12 mouse cellular contexts compared by ENCODE assay signal in genomic region chr7:132572738-132573137, GRCm38 (mm10). TPM values are rescaled to one million over a fixed set of nuclear protein-coding genes. Genes with fewer than 3 reads are reported as not detected.
DNase-seq lines count a peak whose midpoint lies in the region; ATAC-seq and TF ChIP-seq lines count a peak whose summit lies in the region.
"Had no signal": no experiment of that assay in that cellular context is flagged by ENCODE, and none has a peak within 500 bp of the region (broad histone marks: within the 10 kb centered on the region; RNA-seq: fewer than 3 reads in every experiment).

No protein-coding gene starts in this region.

- DNase-seq in heart, postnatal 10 days = no peak
- peak; percentile 40 for DNase-seq in MEL (ENCODE audit: low read depth, low spot score)
- no peak for DNase-seq in thymus, postnatal 25 days
- no peak for DNase-seq in adrenal gland, postnatal 4 days (ENCODE audit: low spot score in 2 of 2)
- DNase-seq: cerebellum, adult 8-10 months; kidney, adult 8-10 months; left cerebral cortex, postnatal 4 days had no signal

- H3K27ac ChIP-seq in heart, embryonic 14.5 days (replicated peaks in 1 of 2; ENCODE audit: control insufficient read depth in 1 of 2, insufficient read depth in 1 of 2, low read depth in 2 of 2, low read length in 2 of 2) = peak overlapping the region in 1 of 2 experiments; percentile 34; a peak in 1 of 4 replicates
- no peak overlapping the region; the same call in 1 of the 2 replicates for H3K27ac ChIP-seq in MEL (ENCODE audit: control insufficient read depth, low read depth, low read length)
- H3K27ac ChIP-seq in forebrain, embryonic 12.5 days = peak overlapping the region; percentile 60; the same call in 1 of the 2 replicates
- no peak overlapping the region for H3K27ac ChIP-seq in intestine, postnatal 0 days (ENCODE audit: low read depth, low read length)

- peaks cover 42% of the 10 kb centered on the region for H3K79me2 ChIP-seq in MEL (ENCODE audit: control insufficient read depth, insufficient read depth, low read length, poor library complexity)

- intact Hi-C loops in heart, postnatal 10 days (cut with DNase I) = loop anchor here (10.0 kb wide), 1 partner anchor 242 kb away; the partner anchor contains the start of gene Fam53b

- H3K4me3 ChIP-seq in heart, embryonic 14.5 days (ENCODE audit: control insufficient read depth in 1 of 2, insufficient read depth in 1 of 2, low read depth in 1 of 2, low read length in 2 of 2) = no peak overlapping the region
- no peak overlapping the region; a peak in 1 of 4 replicates for H3K4me3 ChIP-seq in MEL (ENCODE audit: control insufficient read depth in 1 of 2, insufficient read depth in 1 of 2, low read depth in 2 of 2, low read length in 2 of 2)
- no peak overlapping the region for H3K4me3 ChIP-seq in forebrain, embryonic 12.5 days (replicated peaks)
- H3K4me3 ChIP-seq in intestine, postnatal 0 days (ENCODE audit: low read depth, low read length) = peak overlapping the region; percentile 66

- H3K27me3 ChIP-seq in heart, embryonic 14.5 days (ENCODE audit: control insufficient read depth, insufficient read depth, low read length) = no peaks in the 10 kb centered on the region
- no peaks in the 10 kb centered on the region for H3K27me3 ChIP-seq in MEL (ENCODE audit: control insufficient read depth in 1 of 2, insufficient read depth in 2 of 2, low read length in 2 of 2)
- peaks cover 4% of the 10 kb centered on the region; the same call in 1 of the 2 replicates for H3K27me3 ChIP-seq in forebrain, embryonic 12.5 days
- H3K27me3 ChIP-seq in intestine, postnatal 0 days (replicated peaks; ENCODE audit: control insufficient read depth, insufficient read depth, low read length) = no peaks in the 10 kb centered on the region

- WGBS in heart, embryonic 14.5 days = 65% methylated on average over 3 of the region's 3 CpGs
- WGBS in forebrain, embryonic 12.5 days = 73% methylated on average over 3 of the region's 3 CpGs
- 33% methylated on average over 3 of the region's 3 CpGs for WGBS in intestine, postnatal 0 days

- peak; percentile 29 to 34; a peak in 1 of 4 replicates for TF ChIP-seq EP300 in MEL (IDR thresholded peaks at IDR 0.05; ENCODE audit: low read depth in 1 of 2, low read length in 2 of 2)

- H3K9me3 ChIP-seq in heart, embryonic 14.5 days (ENCODE audit: control insufficient read depth, low read length) = no peaks in the 10 kb centered on the region
- H3K9me3 ChIP-seq in MEL (replicated peaks; ENCODE audit: insufficient read depth, low read length) = no peaks in the 10 kb centered on the region
- no peaks in the 10 kb centered on the region for H3K9me3 ChIP-seq in forebrain, embryonic 12.5 days
- no peaks in the 10 kb centered on the region for H3K9me3 ChIP-seq in intestine, postnatal 0 days (ENCODE audit: control insufficient read depth)

- peaks cover 11 to 46% of the 10 kb centered on the region in 2 experiments for H3K4me1 ChIP-seq in heart, embryonic 14.5 days (ENCODE audit: control insufficient read depth in 2 of 2, insufficient read depth in 2 of 2, low read length in 2 of 2)
- peaks cover 33 to 42% of the 10 kb centered on the region in 2 experiments for H3K4me1 ChIP-seq in MEL (ENCODE audit: control insufficient read depth in 1 of 2, insufficient read depth in 2 of 2, low read length in 2 of 2)
- H3K4me1 ChIP-seq in forebrain, embryonic 12.5 days = peaks cover 26% of the 10 kb centered on the region
- H3K4me1 ChIP-seq in intestine, postnatal 0 days (replicated peaks; ENCODE audit: control insufficient read depth, insufficient read depth, low read length) = 0 out of 2 replicates have a peak, but pooled peaks cover 7% of the 10 kb centered on the region

- no peak overlapping the region for H3K9ac ChIP-seq in heart, embryonic 14.5 days (ENCODE audit: low read length)
- H3K9ac ChIP-seq in MEL (ENCODE audit: control insufficient read depth, low read depth, low read length, poor library complexity, severe bottlenecking) = no peak overlapping the region; the same call in 1 of the 2 replicates
- no peak overlapping the region for H3K9ac ChIP-seq in forebrain, embryonic 12.5 days
- H3K9ac ChIP-seq in intestine, postnatal 0 days (ENCODE audit: low read depth, low read length) = peak overlapping the region; percentile 56; the same call in 1 of the 2 replicates

- no peak for TF ChIP-seq RAD21 in MEL (IDR thresholded peaks at IDR 0.05; ENCODE audit: low read depth, low read length)

- TF ChIP-seq POLR2A in MEL (IDR thresholded peaks at IDR 0.05; ENCODE audit: control insufficient read depth in 1 of 2, insufficient read depth in 1 of 2, low read depth in 1 of 2, low read length in 2 of 2, poor library complexity in 1 of 2) = no peak

- H3K4me2 ChIP-seq in heart, embryonic 14.5 days (ENCODE audit: low read length) = 0 out of 2 replicates have a peak overlapping the region, but pooled peaks have one; percentile 16
- H3K4me2 ChIP-seq in forebrain, embryonic 12.5 days = 0 out of 2 replicates have a peak overlapping the region, but pooled peaks have one; percentile 6
- peak overlapping the region; percentile 71 for H3K4me2 ChIP-seq in intestine, postnatal 0 days (replicated peaks; ENCODE audit: low read depth)

- no peak for ATAC-seq in heart, embryonic 14.5 days (ENCODE audit: insufficient number of reproducible peaks, insufficient read depth, low FRiP score, low read depth)
- no peak for ATAC-seq in forebrain, embryonic 12.5 days (ENCODE audit: low FRiP score)
- no peak for ATAC-seq in intestine, postnatal 0 days
- ATAC-seq in CD4-positive, CD25-positive, alpha-beta regulatory T cell, adult 4 months = no peak

- TF ChIP-seq CTCF in MEL (IDR thresholded peaks at IDR 0.05 in 2 of 3, conservative IDR thresholded peaks at IDR 0.05 in 1 of 3; ENCODE audit: control insufficient read depth in 1 of 3, insufficient read depth in 1 of 3, low read depth in 2 of 3, low read length in 3 of 3, poor library complexity in 1 of 3, severe bottlenecking in 1 of 3) = no peak
- no peak for TF ChIP-seq CTCF in intestine, postnatal 0 days (IDR thresholded peaks at IDR 0.05; ENCODE audit: low read depth)

- peaks cover 23% of the 10 kb centered on the region for H3K36me3 ChIP-seq in heart, embryonic 14.5 days (ENCODE audit: control insufficient read depth, insufficient read depth, low read length)
- H3K36me3 ChIP-seq in MEL (ENCODE audit: control insufficient read depth in 1 of 2, insufficient read depth in 2 of 2, low read length in 2 of 2) = peaks cover 10 to 54% of the 10 kb centered on the region in 2 experiments
- 0 out of 2 replicates have a peak, but pooled peaks cover 12% of the 10 kb centered on the region for H3K36me3 ChIP-seq in forebrain, embryonic 12.5 days (replicated peaks)
- H3K36me3 ChIP-seq in intestine, postnatal 0 days (ENCODE audit: control insufficient read depth, insufficient read depth) = peaks cover 19% of the 10 kb centered on the region

TF ChIP-seq in MEL, 35 proteins besides CTCF, POLR2A, EP300 and RAD21 (continues in another document):
- TF ChIP-seq USF2 (IDR thresholded peaks at IDR 0.05; ENCODE audit: borderline replicate concordance in 1 of 2, insufficient read depth in 1 of 2, low read depth in 1 of 2, low read length in 2 of 2) (no peak), MXI1 (IDR thresholded peaks at IDR 0.05; ENCODE audit: low read depth, low read length) (no peak), NRF1 (IDR thresholded peaks at IDR 0.05; ENCODE audit: insufficient read depth, low read depth, low read length, poor library complexity, severe bottlenecking) (no peak), ZMIZ1 (IDR thresholded peaks at IDR 0.05; ENCODE audit: low read depth, low read length) (0 out of 2 replicates have a peak, but pooled peaks have one; percentile 27), MYB (IDR thresholded peaks at IDR 0.05; ENCODE audit: low read depth, low read length) (no peak), MAX (IDR thresholded peaks at IDR 0.05; ENCODE audit: low read length) (no peak), ZNF384 (IDR thresholded peaks at IDR 0.05; ENCODE audit: low read depth, low read length) (0 out of 2 replicates have a peak, but pooled peaks have one; percentile 26), E2F4 (IDR thresholded peaks at IDR 0.05; ENCODE audit: borderline replicate concordance, low read depth, low read length) (no peak)

RNA-seq across cellular contexts. Expression of gene Oat, which starts 3.5 kb away (rescaled TPM):
- 191 and 202 TPM in 2 replicates for polyA plus RNA-seq in heart, embryonic 14.5 days (2014; fragmentation: Nextera tagmentation; extraction: Ambion mirVana)
- total RNA-seq in heart, postnatal 10 days (2021) = 100 to 1,000 TPM; 116 to 121 TPM
- 226 and 236 TPM in 2 replicates for total RNA-seq in MEL (2012; rRNA removed)
- polyA plus RNA-seq in MEL (2012; ENCODE audit: insufficient read depth in 1 of 2, insufficient read length in 2 of 2, low read depth in 1 of 2, low replicate concordance in 2 of 2, missing spikeins in 1 of 2) = 100 to 1,000 TPM; 190 to 209 TPM
- 112 and 127 TPM in 2 replicates for polyA plus RNA-seq in forebrain, embryonic 12.5 days (2016; fragmentation: Nextera tagmentation; extraction: Ambion mirVana)
- polyA plus RNA-seq in intestine, postnatal 0 days (2015; fragmentation: Nextera tagmentation; extraction: Ambion mirVana) = 1,789 and 2,051 TPM in 2 replicates
- polyA plus RNA-seq in CD4-positive, CD25-positive, alpha-beta regulatory T cell, adult 4 months (2017; shearing (Covaris generic)) = 10 to 100 TPM; 77.0 to 91.2 TPM
- total RNA-seq in adrenal gland, postnatal 4 days (2021) = 10 to 100 TPM; 86.9 to 88.4 TPM

RNA-seq across cellular contexts. Expression of gene Nkx1-2, which starts 26.7 kb away (rescaled TPM):
- polyA plus RNA-seq in heart, embryonic 14.5 days (2014; fragmentation: Nextera tagmentation; extraction: Ambion mirVana) = not detected in 2 replicates
- total RNA-seq in heart, postnatal 10 days (2021) = not detected
- 1.5 and 2.4 TPM in 2 replicates for total RNA-seq in MEL (2012; rRNA removed)
- 1 to 10 TPM in 1 of 2 experiments, not detected in 1; 2.8 TPM for polyA plus RNA-seq in MEL (2012; ENCODE audit: insufficient read depth in 1 of 2, insufficient read length in 2 of 2, low read depth in 1 of 2, low replicate concordance in 2 of 2, missing spikeins in 1 of 2)
- 0.21 and 0.72 TPM in 2 replicates for polyA plus RNA-seq in forebrain, embryonic 12.5 days (2016; fragmentation: Nextera tagmentation; extraction: Ambion mirVana)
- polyA plus RNA-seq in intestine, postnatal 0 days (2015; fragmentation: Nextera tagmentation; extraction: Ambion mirVana) = 0.57 and 0.61 TPM in 2 replicates
- polyA plus RNA-seq in CD4-positive, CD25-positive, alpha-beta regulatory T cell, adult 4 months (2017; shearing (Covaris generic)) = not detected
- not detected for total RNA-seq in adrenal gland, postnatal 4 days (2021)
- total RNA-seq: left cerebral cortex, postnatal 4 days had no signal
- polyA plus RNA-seq: thymus, postnatal 0 days had no signal

RNA-seq across cellular contexts. Expression of gene Lhpp, which starts 37.7 kb away (rescaled TPM):
- polyA plus RNA-seq in heart, embryonic 14.5 days (2014; fragmentation: Nextera tagmentation; extraction: Ambion mirVana) = 29.7 and 35.0 TPM in 2 replicates
- total RNA-seq in heart, postnatal 10 days (2021) = 10 to 100 TPM; 18.0 to 18.4 TPM
- 30.3 and 31.0 TPM in 2 replicates for total RNA-seq in MEL (2012; rRNA removed)
- 10 to 100 TPM in 1 of 2 experiments, not detected in 1; 39.3 TPM for polyA plus RNA-seq in MEL (2012; ENCODE audit: insufficient read depth in 1 of 2, insufficient read length in 2 of 2, low read depth in 1 of 2, low replicate concordance in 2 of 2, missing spikeins in 1 of 2)
- 10.9 and 12.1 TPM in 2 replicates for polyA plus RNA-seq in forebrain, embryonic 12.5 days (2016; fragmentation: Nextera tagmentation; extraction: Ambion mirVana)
- polyA plus RNA-seq in intestine, postnatal 0 days (2015; fragmentation: Nextera tagmentation; extraction: Ambion mirVana) = 52.0 and 54.5 TPM in 2 replicates
- 1 to 10 TPM; 4.0 to 5.0 TPM for polyA plus RNA-seq in CD4-positive, CD25-positive, alpha-beta regulatory T cell, adult 4 months (2017; shearing (Covaris generic))
- total RNA-seq in adrenal gland, postnatal 4 days (2021) = 10 to 100 TPM; 18.7 to 18.9 TPM

Comparison
In these comparisons a context has a peak if more than half of its experiments do, and no peak if none do; other contexts are left out.
1. H3K4me2 ChIP-seq: peak in every context shown above with its lines; median percentile 71 in intestine, postnatal 0 days; 16 in heart, embryonic 14.5 days; 6 in forebrain, embryonic 12.5 days.